Mouse (Mus musculus) heart, postnatal 0 days (tissue): ENCODE data around the gene AW011738.

ENCODE experiments used
- CTCF ChIP-seq: IDR thresholded peaks from 2 replicates; pipeline ENCODE4 v1.5.1; 2016; ENCODE audit warnings: antibody characterized with exemption, control low read depth, low read depth
- EP300 ChIP-seq: IDR thresholded peaks from 2 replicates; pipeline ENCODE4 v1.6.1; 2016; ENCODE audit warnings: antibody characterized with exemption, low read depth

DNA sequence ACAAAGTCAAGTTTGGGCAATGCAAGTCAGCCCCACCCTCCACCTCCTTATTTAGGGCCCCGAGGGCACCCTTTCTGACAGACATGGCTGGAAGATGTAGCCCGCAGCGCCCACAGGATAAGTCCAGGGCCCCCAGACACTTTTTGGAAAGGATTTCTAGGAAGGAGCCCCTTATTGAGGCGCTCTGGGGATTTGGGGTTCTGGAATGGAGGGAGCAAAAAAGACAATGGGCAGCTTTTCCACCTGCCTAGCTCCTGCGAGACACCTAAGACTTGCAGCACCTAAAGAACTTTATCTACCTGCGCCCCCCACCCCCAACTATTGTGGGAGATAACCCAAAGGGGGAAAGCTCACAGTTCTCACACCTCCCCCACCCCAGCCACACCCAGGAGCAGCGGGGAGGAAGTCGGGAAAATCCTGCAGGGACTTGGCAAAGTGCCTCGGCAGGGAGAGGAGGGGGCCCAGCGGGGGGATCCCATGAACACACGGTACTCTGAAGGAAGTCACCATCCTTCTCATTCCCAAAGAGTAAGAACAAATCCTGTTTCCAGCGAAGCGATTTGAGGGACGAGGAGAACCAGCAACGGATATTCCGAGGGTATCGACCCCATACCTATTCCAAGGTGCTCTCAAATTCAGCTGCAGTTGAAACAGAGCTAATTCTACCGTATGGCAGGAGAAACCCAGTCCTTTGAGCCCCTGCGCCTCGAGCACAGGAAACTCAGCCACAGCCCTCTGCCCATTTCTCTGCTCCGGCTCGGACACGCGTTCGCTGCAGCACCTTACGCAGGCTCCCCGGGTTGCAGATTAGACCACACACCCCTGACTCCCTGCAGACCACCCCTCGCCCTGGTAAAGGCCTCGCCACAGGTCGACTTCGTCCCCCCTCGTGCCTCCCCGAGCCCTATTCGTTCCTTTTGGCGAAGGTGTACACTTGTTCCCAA is 6.9 kb upstream of the AW011738 start:
- TF ChIP-seq CTCF, result no peak
- TF ChIP-seq EP300, result 0 out of 2 replicates have a peak, but pooled peaks have one; percentile 32
